Comparison of ENCODE assay signal across 11 mouse cellular contexts in the genomic region with DNA sequence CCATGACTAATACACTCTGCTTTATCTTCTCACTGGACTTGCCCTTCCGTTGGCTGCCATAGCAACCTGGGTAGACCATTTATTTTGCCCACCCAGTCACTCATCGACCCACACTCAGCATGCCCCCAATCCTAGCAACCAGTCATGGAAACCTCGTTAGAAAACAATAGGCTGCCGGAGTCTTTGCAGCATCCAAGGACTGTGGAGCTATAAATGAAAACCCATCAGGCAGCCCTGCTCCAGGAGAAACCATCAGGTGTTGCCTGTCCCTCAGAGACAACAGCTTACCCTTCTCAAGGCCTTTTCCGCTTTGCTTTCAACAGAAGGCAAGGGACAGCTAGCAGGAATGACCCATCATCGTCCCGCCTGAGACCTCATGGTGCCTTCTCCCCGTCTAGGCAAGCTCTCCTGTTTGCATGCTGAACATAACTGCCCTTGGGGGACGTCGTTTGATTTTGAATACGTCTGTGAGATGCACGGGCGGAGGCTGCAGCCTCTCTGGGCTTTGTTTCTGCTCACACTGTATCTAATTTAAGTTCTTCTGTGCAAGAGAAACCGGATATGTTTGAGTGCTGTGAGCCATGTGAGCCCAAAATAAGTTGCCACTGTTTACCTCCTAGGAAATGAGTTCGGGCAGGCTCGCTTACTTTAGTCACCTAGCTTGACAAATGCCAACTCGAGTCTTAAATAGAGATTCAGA. TPM values are rescaled to one million over a fixed set of nuclear protein-coding genes. Genes with fewer than 3 reads are reported as not detected.
DNase-seq lines count a peak whose midpoint lies in the region; ATAC-seq lines count a peak whose summit lies in the region.
"Had no signal": no experiment of that assay in that cellular context is flagged by ENCODE, and none has a peak within 500 bp of the region (broad histone marks: within the 10 kb centered on the region; RNA-seq: fewer than 3 reads in every experiment).

No protein-coding gene starts in this region.

- peaks cover 5% of the 10 kb centered on the region; the same call in 1 of the 2 replicates for H3K27me3 ChIP-seq in forebrain, embryonic 12.5 days
- H3K27me3 ChIP-seq in midbrain, embryonic 10.5 days (ENCODE audit: low read depth, poor library complexity, severe bottlenecking), result 0 out of 2 replicates have a peak, but pooled peaks cover 3% of the 10 kb centered on the region
- H3K27me3 ChIP-seq: kidney, embryonic 15.5 days; limb, embryonic 13.5 days had no signal

- H3K4me1 ChIP-seq in forebrain, embryonic 12.5 days, result peaks cover 29% of the 10 kb centered on the region
- peaks cover 38% of the 10 kb centered on the region for H3K4me1 ChIP-seq in midbrain, embryonic 10.5 days
- H3K4me1 ChIP-seq: kidney, embryonic 15.5 days had no signal

- H3K36me3 ChIP-seq in forebrain, embryonic 12.5 days (replicated peaks), result no peaks in the 10 kb centered on the region
- no peaks in the 10 kb centered on the region for H3K36me3 ChIP-seq in midbrain, embryonic 10.5 days
- H3K36me3 ChIP-seq: kidney, embryonic 15.5 days; limb, embryonic 13.5 days had no signal

- peak; percentile 48 to 50 for DNase-seq in right cerebral cortex, adult 2 months (ENCODE audit: low spot score in 2 of 2)
- DNase-seq in right cerebral cortex, postnatal 14 days, result no peak
- DNase-seq in midbrain, embryonic 10.5 days (ENCODE audit: low spot score), result peak; percentile 73
- peak; percentile 83 for DNase-seq in retina, postnatal 1 day
- no peak for DNase-seq in urinary bladder, postnatal 10 days (ENCODE audit: low spot score)
- DNase-seq in cerebellum, adult 11 months, result no peak
- no peak for DNase-seq in adrenal gland, postnatal 25 days
- DNase-seq: thymus, adult 2 months had no signal

- ATAC-seq in forebrain, embryonic 12.5 days (ENCODE audit: low FRiP score), result peak; percentile 77; the same call in 1 of the 2 replicates

- peak overlapping the region; percentile 37; the same call in 1 of the 2 replicates for H3K4me2 ChIP-seq in forebrain, embryonic 12.5 days
- H3K4me2 ChIP-seq: kidney, embryonic 15.5 days; limb, embryonic 13.5 days had no signal

- H3K4me3 ChIP-seq in forebrain, embryonic 12.5 days (replicated peaks), result no peak overlapping the region
- peak overlapping the region; percentile 38 for H3K4me3 ChIP-seq in midbrain, embryonic 10.5 days
- H3K4me3 ChIP-seq: kidney, embryonic 15.5 days; limb, embryonic 13.5 days had no signal

- 38% methylated on average over 17 of the region's 17 CpGs for WGBS in forebrain, embryonic 12.5 days
- 54% methylated on average over 17 of the region's 17 CpGs for WGBS in midbrain, embryonic 10.5 days

- no peak overlapping the region for H3K9ac ChIP-seq in forebrain, embryonic 12.5 days
- H3K9ac ChIP-seq: kidney, embryonic 15.5 days; limb, embryonic 13.5 days had no signal

- peak overlapping the region; percentile 73 for H3K27ac ChIP-seq in forebrain, embryonic 12.5 days
- peak overlapping the region; percentile 89 for H3K27ac ChIP-seq in midbrain, embryonic 10.5 days (replicated peaks)
- H3K27ac ChIP-seq: kidney, embryonic 15.5 days; limb, embryonic 13.5 days had no signal

- no peaks in the 10 kb centered on the region for H3K9me3 ChIP-seq in forebrain, embryonic 12.5 days
- no peaks in the 10 kb centered on the region for H3K9me3 ChIP-seq in midbrain, embryonic 10.5 days (replicated peaks)
- H3K9me3 ChIP-seq: kidney, embryonic 15.5 days; limb, embryonic 13.5 days had no signal

RNA-seq across cellular contexts. Expression of gene Rtn1, which starts 34.8 kb away (rescaled TPM):
- polyA plus RNA-seq in forebrain, embryonic 12.5 days (2016; fragmentation: Nextera tagmentation; extraction: Ambion mirVana), result 588 and 653 TPM in 2 replicates
- polyA plus RNA-seq in midbrain, embryonic 10.5 days (2016; fragmentation: Nextera tagmentation; extraction: Ambion mirVana), result 117 and 248 TPM in 2 replicates
- 14.0 and 19.9 TPM in 2 replicates for total RNA-seq in adrenal gland, postnatal 25 days (2021)

Comparison
In these comparisons a context has a peak if more than half of its experiments do, and no peak if none do; other contexts are left out.
1. DNase-seq: peak in right cerebral cortex, adult 2 months (2 of 2), midbrain, embryonic 10.5 days (single experiment) and retina, postnatal 1 day (single experiment); none in right cerebral cortex, postnatal 14 days (single experiment), urinary bladder, postnatal 10 days (single experiment), cerebellum, adult 11 months (single experiment) and adrenal gland, postnatal 25 days (single experiment).